Mouse (Mus musculus) cortical plate, adult 2 months (tissue): ENCODE results near the gene Aen. TPM values are rescaled to one million over a fixed set of nuclear protein-coding genes. Genes with fewer than 3 reads are reported as not detected.

Experiments used
- H3K27ac ChIP-seq: fragments of 200-500 bp; 2 replicates; pipeline ENCODE4 v1.5.1; 2012; ENCODE audit warnings: low read length, control low read depth, inconsistent platforms; ENCODE audit not compliant: insufficient read depth
- H3K4me1 ChIP-seq: fragments of 200-500 bp; 2 replicates; pipeline ENCODE4 v1.6.1; 2011; ENCODE audit warnings: low read length; ENCODE audit not compliant: control insufficient read depth, insufficient read depth
- H3K4me3 ChIP-seq: fragments of 200-500 bp; 2 replicates; pipeline ENCODE4 v1.5.1; 2011; ENCODE audit warnings: mild to moderate bottlenecking, low read length, control low read depth; ENCODE audit not compliant: insufficient read depth
- CTCF ChIP-seq: fragments of 200-500 bp; IDR thresholded peaks from 2 replicates; pipeline ENCODE4 v1.5.1; 2011; ENCODE audit warnings: mild to moderate bottlenecking, control low read depth, low read length; ENCODE audit not compliant: insufficient read depth; ENCODE audit errors: extremely low read depth
- POLR2A ChIP-seq: fragments of 200-500 bp; IDR thresholded peaks from 2 replicates; pipeline ENCODE4 v1.6.1; 2011; ENCODE audit warnings: mild to moderate bottlenecking, low read length, control low read depth; ENCODE audit not compliant: insufficient read depth; ENCODE audit errors: extremely low read depth
- polyA plus RNA-seq: library from polyadenylated mRNA; depleted of rRNA; stranded (reverse); fragments of >200 nt; gene quantifications from 2 replicates; pipeline ENCODE4 v1.2.3, GENCODE M21; 2012; rRNA removed

Aen gene
- polyA plus RNA-seq = 21.8 and 22.7 TPM in 2 replicates

- Histone ChIP-seq H3K4me3 (peak within 1 kb of the TSS; percentile 60), H3K4me1 (no peaks in the 10 kb centered on the region), H3K27ac (no peak within 1 kb of the TSS)
- 0 out of 2 replicates have a peak, but pooled peaks have one; percentile 17 for TF ChIP-seq POLR2A
- TF ChIP-seq CTCF = no peak
Observed at GRCm38 (mm10) chr7:78895653-78896333, at the start of gene Aen. Gene Aen, plus strand, starts transcription at chr7:78895854.

DNA sequence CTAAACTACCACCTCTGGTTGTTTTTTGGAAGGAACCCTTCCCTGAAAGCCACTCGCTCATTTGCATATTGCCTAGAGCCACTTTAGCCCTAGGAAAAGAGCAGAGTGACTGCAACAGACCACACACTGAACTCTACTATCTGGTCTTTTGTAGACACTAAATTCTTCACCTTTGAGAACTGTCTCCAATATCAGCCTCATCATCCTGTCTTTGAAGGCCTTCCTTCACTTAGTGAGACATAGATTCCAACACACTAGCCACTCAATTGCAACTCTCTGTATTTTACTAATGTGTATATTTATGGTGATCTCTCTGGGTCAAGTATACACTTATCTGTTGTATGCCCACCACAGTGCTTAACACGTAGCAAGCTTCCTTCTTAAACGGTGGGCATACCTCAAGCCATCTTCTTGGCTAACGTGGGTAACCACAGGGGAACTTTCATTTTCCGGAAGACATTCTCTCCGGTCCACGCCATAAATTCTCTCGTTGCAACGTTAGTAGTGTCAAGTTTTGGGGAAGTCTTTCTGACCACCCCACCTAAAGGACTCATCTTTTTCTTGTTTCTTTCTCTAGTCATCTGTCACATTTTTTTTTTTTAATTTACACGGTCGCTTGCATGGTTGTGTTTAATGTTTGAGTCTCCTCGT is 49.5 kb upstream of the Aen start:
- Histone ChIP-seq H3K4me1 (no peaks in the 10 kb centered on the region), H3K27ac (no peak overlapping the region), H3K4me3 (peak overlapping the region; percentile 56)
- TF ChIP-seq POLR2A (no peak), CTCF (no peak)

DNA sequence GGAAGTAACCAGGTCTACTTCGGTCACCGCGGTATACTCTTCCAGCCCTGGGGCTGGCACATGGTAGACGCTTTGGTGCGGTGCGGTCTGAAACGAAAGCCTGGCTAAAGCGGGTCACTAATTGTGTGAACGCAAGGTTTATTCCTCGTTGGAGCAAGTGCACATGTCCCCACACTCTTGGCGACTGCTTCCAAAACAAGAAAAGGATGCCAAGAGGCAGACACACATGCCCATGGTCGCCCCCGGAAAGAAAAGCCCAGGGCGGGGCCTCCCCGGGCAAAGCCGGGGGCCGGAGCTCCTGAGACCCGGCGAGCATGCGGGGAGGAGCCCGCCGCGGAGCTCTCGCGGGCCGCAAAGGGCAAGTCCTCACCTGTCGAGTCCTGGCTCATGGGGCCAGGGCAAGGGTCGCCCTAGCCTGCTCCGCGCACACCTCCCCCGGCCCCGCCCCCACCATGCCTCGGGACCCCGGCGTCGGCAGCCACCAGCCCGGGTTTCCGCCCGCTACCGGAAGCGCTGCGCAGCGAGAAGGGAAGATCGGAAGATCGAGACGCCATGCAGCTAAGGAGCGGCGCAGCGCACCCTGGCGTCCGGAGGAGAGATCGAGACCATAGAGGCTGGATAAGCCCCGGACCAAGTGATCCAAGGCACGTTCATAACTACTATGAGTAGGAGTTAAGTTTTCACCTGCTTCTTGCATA is 48.8 kb upstream of the Aen start, which contains the start of gene Det1:
Gene Det1 (minus strand): TSS at position 527 of the 698 bp plus-strand sequence.
- no peak for TF ChIP-seq POLR2A
- TF ChIP-seq CTCF = peak; percentile 70
- Histone ChIP-seq H3K27ac (0 out of 2 replicates have a peak within 1 kb of the TSS, but pooled peaks have one; percentile 33), H3K4me3 (peak within 1 kb of the TSS; percentile 56), H3K4me1 (no peaks in the 10 kb centered on the region)

- no peak overlapping the region for H3K4me3 ChIP-seq
- H3K27ac ChIP-seq = no peak overlapping the region
- TF ChIP-seq CTCF (no peak), POLR2A (no peak)
- no peaks in the 10 kb centered on the region for H3K4me1 ChIP-seq
Observed at GRCm38 (mm10) chr7:78854051-78854450, 41.6 kb upstream of the Aen start.

- Histone ChIP-seq H3K4me3 (no peak overlapping the region), H3K27ac (no peak overlapping the region), H3K4me1 (no peaks in the 10 kb centered on the region)
- TF ChIP-seq POLR2A (no peak), CTCF (no peak)
Observed at GRCm38 (mm10) chr7:78855044-78855655, 40.5 kb upstream of the Aen start.

- Histone ChIP-seq H3K4me3 (no peak overlapping the region), H3K4me1 (no peaks in the 10 kb centered on the region), H3K27ac (no peak overlapping the region)
- no peak for TF ChIP-seq CTCF
- no peak for TF ChIP-seq POLR2A
Observed at GRCm38 (mm10) chr7:78863796-78864445, 31.7 kb upstream of the Aen start.

DNA sequence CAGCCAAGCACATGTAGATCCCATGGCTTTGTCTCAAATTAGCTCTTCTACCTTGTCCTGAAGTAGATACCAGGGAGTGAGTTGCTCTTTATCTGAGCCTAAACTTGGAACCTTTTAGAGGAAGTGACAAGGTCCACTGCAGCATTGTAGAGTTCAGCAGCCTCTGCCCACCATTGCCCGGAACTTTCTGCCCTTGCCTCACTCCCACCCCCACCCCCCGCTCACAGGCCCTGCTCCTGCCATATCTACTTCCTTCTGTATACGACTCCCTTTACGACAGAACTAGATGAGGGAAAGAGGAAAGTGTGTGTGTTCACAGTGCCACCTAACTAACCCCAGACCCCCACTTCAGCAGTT is 31.2 kb upstream of the Aen start:
- H3K4me3 ChIP-seq = no peak overlapping the region
- H3K27ac ChIP-seq = no peak overlapping the region
- H3K4me1 ChIP-seq = no peaks in the 10 kb centered on the region
- TF ChIP-seq CTCF = no peak
- no peak for TF ChIP-seq POLR2A

GRCm38 (mm10) chr7:78865212-78865949 is 30.3 kb upstream of the Aen start:
- Histone ChIP-seq H3K27ac (no peak overlapping the region), H3K4me3 (no peak overlapping the region), H3K4me1 (no peaks in the 10 kb centered on the region)
- TF ChIP-seq POLR2A = no peak
- TF ChIP-seq CTCF = no peak
